Mouse (Mus musculus): ENCODE data around the gene Cdc42ep1.

The Cdc42ep1 gene

GRCm38 (mm10) chr15:78842371-78843163 is at the start of gene Cdc42ep1:
Gene Cdc42ep1 (plus strand): TSS chr15:78842624.
- DNase-seq (ENCODE audit: low spot score): peak; percentile 58

GRCm38 (mm10) chr15:78796196-78797059 is 46.0 kb upstream of the Cdc42ep1 start:
- peak; percentile 35 for DNase-seq (ENCODE audit: low spot score)

GRCm38 (mm10) chr15:78797060-78797329 is 45.4 kb upstream of the Cdc42ep1 start:
- DNase-seq (ENCODE audit: low spot score): no peak

- no peak for DNase-seq (ENCODE audit: low spot score)
These were observed 43.4 kb upstream of the Cdc42ep1 start for GRCm38 (mm10) chr15:78799029-78799428.

- DNase-seq (ENCODE audit: low spot score): no peak
These were observed 40.9 kb upstream of the Cdc42ep1 start for GRCm38 (mm10) chr15:78801571-78801970.

- DNase-seq (ENCODE audit: low spot score): no peak
These were observed 40.3 kb upstream of the Cdc42ep1 start for GRCm38 (mm10) chr15:78801971-78802741.

GRCm38 (mm10) chr15:78802776-78803391 is 39.5 kb upstream of the Cdc42ep1 start, which contains the start of gene Card10:
Gene Card10 (minus strand): TSS chr15:78803042.
- DNase-seq (ENCODE audit: low spot score): no peak

GRCm38 (mm10) chr15:78803499-78803900 is 38.9 kb upstream of the Cdc42ep1 start:
- DNase-seq (ENCODE audit: low spot score): no peak

- DNase-seq (ENCODE audit: low spot score): no peak
These were observed 38.1 kb upstream of the Cdc42ep1 start for GRCm38 (mm10) chr15:78804326-78804725.

- DNase-seq (ENCODE audit: low spot score): no peak
These were observed 37.1 kb upstream of the Cdc42ep1 start for GRCm38 (mm10) chr15:78805351-78805750.

- DNase-seq (ENCODE audit: low spot score): no peak
These were observed 35.8 kb upstream of the Cdc42ep1 start for GRCm38 (mm10) chr15:78806614-78807013.

GRCm38 (mm10) chr15:78807141-78807540 is 35.3 kb upstream of the Cdc42ep1 start:
- no peak for DNase-seq (ENCODE audit: low spot score)

GRCm38 (mm10) chr15:78808980-78809379 is 33.4 kb upstream of the Cdc42ep1 start:
- no peak for DNase-seq (ENCODE audit: low spot score)

- DNase-seq (ENCODE audit: low spot score): no peak
These were observed 32.7 kb upstream of the Cdc42ep1 start for GRCm38 (mm10) chr15:78809739-78810138.

GRCm38 (mm10) chr15:78810146-78810545 is 32.3 kb upstream of the Cdc42ep1 start:
- no peak for DNase-seq (ENCODE audit: low spot score)

GRCm38 (mm10) chr15:78813603-78814002 is 28.8 kb upstream of the Cdc42ep1 start:
- DNase-seq (ENCODE audit: low spot score): no peak

GRCm38 (mm10) chr15:78815314-78816073 is 26.9 kb upstream of the Cdc42ep1 start:
- no peak for DNase-seq (ENCODE audit: low spot score)

GRCm38 (mm10) chr15:78816074-78816391 is 26.4 kb upstream of the Cdc42ep1 start:
- no peak for DNase-seq (ENCODE audit: low spot score)

GRCm38 (mm10) chr15:78826213-78827204 is 15.9 kb upstream of the Cdc42ep1 start:
- no peak for DNase-seq (ENCODE audit: low spot score)

- no peak for DNase-seq (ENCODE audit: low spot score)
These were observed 14.1 kb upstream of the Cdc42ep1 start for GRCm38 (mm10) chr15:78828315-78828714.

Data from ovary, postnatal 14 days (tissue).